Mouse (Mus musculus): ENCODE measurements around the gene Spa17. TPM values are rescaled to one million over a fixed set of nuclear protein-coding genes. Genes with fewer than 3 reads are reported as not detected.
A peak's percentile ranks its signal among the peaks of the same experiment; 100 is the strongest.

The Spa17 gene
- total and polyA plus RNA-seq, 2 experiments from 2014 or later, result 13.8 to 14.0 TPM

DNA sequence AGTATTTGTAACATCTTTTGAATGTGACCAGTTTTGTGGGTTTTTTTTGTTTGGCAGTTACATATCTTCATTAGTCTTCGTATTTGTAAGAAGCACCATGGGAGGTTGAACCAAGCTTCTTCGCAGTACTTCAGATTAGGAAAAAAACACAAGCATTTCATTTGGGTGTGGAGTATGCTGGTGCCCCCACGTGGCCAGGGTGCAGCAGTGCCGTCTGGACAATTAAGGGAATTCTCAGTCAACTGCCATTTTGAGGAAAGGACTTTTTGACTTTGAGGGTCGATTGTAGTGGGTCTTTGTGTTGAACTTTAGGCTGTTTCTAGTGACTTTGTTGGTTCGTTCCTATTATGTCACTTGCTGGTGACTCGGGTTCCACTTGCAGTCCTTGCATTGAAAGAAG is 22.8 kb upstream of the Spa17 start:
- no peak for TF ChIP-seq EP300 (IDR thresholded peaks at IDR 0.05; ENCODE audit: low read depth)
- TF ChIP-seq CTCF (IDR thresholded peaks at IDR 0.05; ENCODE audit: low read depth), result peak; percentile 77
- Histone ChIP-seq H3K27ac (ENCODE audit: low read depth) (no peak overlapping the region), H3K4me1 (ENCODE audit: control insufficient read depth, insufficient read depth) (no peaks in the 10 kb centered on the region), H3K9ac (replicated peaks; ENCODE audit: low read depth, low read length) (no peak overlapping the region), H3K36me3 (replicated peaks; ENCODE audit: control insufficient read depth, insufficient read depth, low read length) (no peaks in the 10 kb centered on the region), H3K27me3 (ENCODE audit: control insufficient read depth, insufficient read depth, low read length) (no peaks in the 10 kb centered on the region), H3K4me2 (ENCODE audit: low read depth, low read length) (no peak overlapping the region), H3K9me3 (replicated peaks; ENCODE audit: control insufficient read depth, low read length) (no peaks in the 10 kb centered on the region), H3K4me3 (ENCODE audit: low read depth, low read length) (no peak overlapping the region)
- WGBS, result 11% methylated on average over 7 of the region's 7 CpGs
- DNase-seq (ENCODE audit: low spot score) (peak; percentile 32), ATAC-seq (ENCODE audit: insufficient read depth, low read depth) (no peak)

DNA sequence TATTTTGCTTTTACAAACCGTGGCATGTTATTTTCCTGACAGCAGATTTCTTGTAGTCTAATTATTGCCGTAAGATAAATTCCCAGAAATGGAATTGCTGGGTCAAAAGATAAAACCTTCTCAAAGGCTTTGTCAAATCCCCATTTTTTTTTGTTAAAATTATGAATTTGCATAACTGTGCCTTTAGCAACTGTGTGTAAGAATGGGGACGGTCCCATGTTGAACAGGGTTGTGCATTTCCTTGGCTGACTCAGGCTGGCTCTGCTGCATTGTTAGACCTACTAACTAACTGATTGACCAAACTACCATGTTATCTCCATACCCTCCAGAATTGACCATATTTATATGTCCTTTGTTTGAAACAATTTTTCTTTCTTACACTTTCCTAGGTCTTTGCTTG is 20.7 kb upstream of the Spa17 start:
- Histone ChIP-seq H3K9ac (replicated peaks; ENCODE audit: low read depth, low read length) (no peak overlapping the region), H3K9me3 (replicated peaks; ENCODE audit: control insufficient read depth, low read length) (no peaks in the 10 kb centered on the region), H3K27ac (ENCODE audit: low read depth) (no peak overlapping the region), H3K27me3 (ENCODE audit: control insufficient read depth, insufficient read depth, low read length) (no peaks in the 10 kb centered on the region), H3K4me1 (ENCODE audit: control insufficient read depth, insufficient read depth) (no peaks in the 10 kb centered on the region), H3K4me3 (ENCODE audit: low read depth, low read length) (no peak overlapping the region), H3K4me2 (ENCODE audit: low read depth, low read length) (no peak overlapping the region), H3K36me3 (replicated peaks; ENCODE audit: control insufficient read depth, insufficient read depth, low read length) (no peaks in the 10 kb centered on the region)
- DNase-seq (ENCODE audit: low spot score) (no peak), ATAC-seq (ENCODE audit: insufficient read depth, low read depth) (no peak)
- 81% methylated on average over 3 of the region's 3 CpGs for WGBS
- TF ChIP-seq CTCF (IDR thresholded peaks at IDR 0.05; ENCODE audit: low read depth), result no peak
- no peak for TF ChIP-seq EP300 (IDR thresholded peaks at IDR 0.05; ENCODE audit: low read depth)

DNA sequence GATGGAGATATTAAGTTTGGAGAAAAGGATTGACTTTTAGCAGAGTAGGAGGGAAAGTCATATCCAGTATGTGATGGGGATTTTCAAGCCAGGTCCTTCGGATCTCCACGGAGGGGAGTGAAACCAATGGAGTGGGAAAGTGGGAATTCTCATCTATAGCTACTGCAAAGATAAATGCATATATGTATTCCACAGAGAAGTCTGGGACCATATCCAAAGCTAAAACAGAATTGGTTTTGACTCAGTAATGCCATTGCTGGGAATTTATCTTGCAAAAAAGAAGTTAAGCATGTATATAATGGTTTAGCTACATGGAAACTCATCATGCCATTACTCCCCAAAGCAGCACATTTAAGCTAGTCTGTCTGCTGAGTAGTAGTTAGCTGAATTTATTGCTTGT is 18.8 kb upstream of the Spa17 start:
- no peak overlapping the region for H3K4me3 ChIP-seq (ENCODE audit: low read depth, low read length)
- ATAC-seq (ENCODE audit: insufficient read depth, low read depth) (no peak), DNase-seq (ENCODE audit: low spot score) (no peak)
- no peaks in the 10 kb centered on the region for H3K9me3 ChIP-seq (replicated peaks; ENCODE audit: control insufficient read depth, low read length)
- H3K27ac ChIP-seq (ENCODE audit: low read depth), result no peak overlapping the region
- no peaks in the 10 kb centered on the region for H3K27me3 ChIP-seq (ENCODE audit: control insufficient read depth, insufficient read depth, low read length)
- TF ChIP-seq EP300 (IDR thresholded peaks at IDR 0.05; ENCODE audit: low read depth) (no peak), CTCF (IDR thresholded peaks at IDR 0.05; ENCODE audit: low read depth) (no peak)
- H3K36me3 ChIP-seq (replicated peaks; ENCODE audit: control insufficient read depth, insufficient read depth, low read length), result no peaks in the 10 kb centered on the region
- H3K4me2 ChIP-seq (ENCODE audit: low read depth, low read length), result no peak overlapping the region
- H3K4me1 ChIP-seq (ENCODE audit: control insufficient read depth, insufficient read depth), result no peaks in the 10 kb centered on the region
- H3K9ac ChIP-seq (replicated peaks; ENCODE audit: low read depth, low read length), result no peak overlapping the region
- 85% methylated on average over 2 of the region's 2 CpGs for WGBS

DNA sequence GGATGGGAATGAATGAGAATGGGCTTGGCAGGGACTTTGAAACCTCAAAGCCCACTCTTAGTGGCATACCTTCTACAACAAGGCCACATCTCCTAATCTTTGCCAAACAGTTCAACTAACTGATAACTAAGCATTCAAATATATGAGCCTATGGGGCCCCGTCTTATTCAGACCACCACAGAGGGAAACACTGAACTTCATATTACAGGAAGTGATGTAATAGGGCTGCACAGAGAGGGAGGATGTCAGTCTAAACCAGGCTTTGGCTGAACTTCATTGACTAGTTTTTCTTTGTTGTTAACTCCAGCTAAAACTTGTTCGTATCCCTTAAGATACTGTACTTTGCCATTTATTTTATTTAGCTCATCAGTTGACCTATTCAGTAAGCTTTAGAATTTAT is 16.4 kb upstream of the Spa17 start:
- H3K36me3 ChIP-seq (replicated peaks; ENCODE audit: control insufficient read depth, insufficient read depth, low read length), result no peaks in the 10 kb centered on the region
- TF ChIP-seq CTCF (IDR thresholded peaks at IDR 0.05; ENCODE audit: low read depth) (no peak), EP300 (IDR thresholded peaks at IDR 0.05; ENCODE audit: low read depth) (no peak)
- no peak overlapping the region for H3K27ac ChIP-seq (ENCODE audit: low read depth)
- DNase-seq (ENCODE audit: low spot score) (no peak), ATAC-seq (ENCODE audit: insufficient read depth, low read depth) (no peak)
- H3K9ac ChIP-seq (replicated peaks; ENCODE audit: low read depth, low read length), result no peak overlapping the region
- H3K9me3 ChIP-seq (replicated peaks; ENCODE audit: control insufficient read depth, low read length), result no peaks in the 10 kb centered on the region
- H3K4me2 ChIP-seq (ENCODE audit: low read depth, low read length), result no peak overlapping the region
- H3K4me3 ChIP-seq (ENCODE audit: low read depth, low read length), result no peak overlapping the region
- 65% methylated on average over 2 of the region's 2 CpGs for WGBS
- H3K4me1 ChIP-seq (ENCODE audit: control insufficient read depth, insufficient read depth), result peaks cover 5% of the 10 kb centered on the region; the same call in 1 of the 2 replicates
- no peaks in the 10 kb centered on the region for H3K27me3 ChIP-seq (ENCODE audit: control insufficient read depth, insufficient read depth, low read length)

DNA sequence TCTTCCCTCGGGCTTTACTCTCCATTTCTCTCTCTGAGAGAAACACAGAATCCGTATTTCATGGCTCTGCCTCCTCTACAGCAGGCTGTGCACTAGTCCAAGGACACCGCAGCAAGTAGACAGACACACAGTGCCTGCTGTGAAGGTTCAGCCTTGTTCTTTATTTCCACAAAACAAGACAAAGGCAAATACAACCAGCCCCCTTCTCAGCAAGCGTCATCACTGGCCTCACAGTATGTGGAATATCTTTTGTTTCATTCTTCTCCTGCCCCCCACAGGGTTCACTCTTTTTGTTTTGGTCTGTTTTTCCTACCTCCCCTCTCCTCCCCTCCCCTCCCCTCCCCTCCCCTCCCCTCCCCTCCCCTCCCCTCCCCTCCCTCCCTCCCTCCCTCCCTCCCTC is 15.1 kb upstream of the Spa17 start:
- no peak overlapping the region for H3K4me2 ChIP-seq (ENCODE audit: low read depth, low read length)
- H3K9me3 ChIP-seq (replicated peaks; ENCODE audit: control insufficient read depth, low read length), result no peaks in the 10 kb centered on the region
- no peak for ATAC-seq (ENCODE audit: insufficient read depth, low read depth)
- no peaks in the 10 kb centered on the region for H3K27me3 ChIP-seq (ENCODE audit: control insufficient read depth, insufficient read depth, low read length)
- H3K27ac ChIP-seq (ENCODE audit: low read depth), result no peak overlapping the region
- no peak for DNase-seq (ENCODE audit: low spot score)
- peaks cover 5% of the 10 kb centered on the region; the same call in 1 of the 2 replicates for H3K4me1 ChIP-seq (ENCODE audit: control insufficient read depth, insufficient read depth)
- no peak overlapping the region for H3K9ac ChIP-seq (replicated peaks; ENCODE audit: low read depth, low read length)
- TF ChIP-seq CTCF (IDR thresholded peaks at IDR 0.05; ENCODE audit: low read depth), result no peak
- no peak for TF ChIP-seq EP300 (IDR thresholded peaks at IDR 0.05; ENCODE audit: low read depth)
- no peak overlapping the region for H3K4me3 ChIP-seq (ENCODE audit: low read depth, low read length)
- 81% methylated on average over 4 of the region's 4 CpGs for WGBS
- no peaks in the 10 kb centered on the region for H3K36me3 ChIP-seq (replicated peaks; ENCODE audit: control insufficient read depth, insufficient read depth, low read length)

DNA sequence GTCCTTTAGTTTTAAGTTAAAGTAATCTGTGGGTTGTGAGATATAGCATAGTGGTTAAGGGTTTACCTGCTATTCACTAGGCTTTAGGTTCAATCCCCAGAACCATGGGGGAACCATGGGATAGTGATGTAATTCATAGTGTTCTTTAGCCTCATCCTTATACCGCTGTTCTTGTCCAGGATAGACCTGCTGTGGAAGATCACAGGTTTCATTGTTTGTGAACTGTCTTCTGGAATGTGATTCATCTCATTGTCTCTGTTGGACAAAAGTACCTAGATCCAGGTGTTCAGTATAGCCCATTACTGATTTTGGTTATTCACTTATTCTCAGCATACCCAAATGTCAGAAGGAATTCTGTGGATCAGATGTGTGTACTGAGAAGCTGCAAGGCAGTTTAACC is 13.7 kb upstream of the Spa17 start:
- DNase-seq (ENCODE audit: low spot score), result no peak
- Histone ChIP-seq H3K4me3 (ENCODE audit: low read depth, low read length) (no peak overlapping the region), H3K36me3 (replicated peaks; ENCODE audit: control insufficient read depth, insufficient read depth, low read length) (no peaks in the 10 kb centered on the region), H3K27me3 (ENCODE audit: control insufficient read depth, insufficient read depth, low read length) (no peaks in the 10 kb centered on the region), H3K4me1 (ENCODE audit: control insufficient read depth, insufficient read depth) (peaks cover 5% of the 10 kb centered on the region; the same call in 1 of the 2 replicates), H3K27ac (ENCODE audit: low read depth) (no peak overlapping the region), H3K9ac (replicated peaks; ENCODE audit: low read depth, low read length) (no peak overlapping the region), H3K4me2 (ENCODE audit: low read depth, low read length) (no peak overlapping the region), H3K9me3 (replicated peaks; ENCODE audit: control insufficient read depth, low read length) (no peaks in the 10 kb centered on the region)
- TF ChIP-seq EP300 (IDR thresholded peaks at IDR 0.05; ENCODE audit: low read depth), result no peak
- no peak for ATAC-seq (ENCODE audit: insufficient read depth, low read depth)
- 100% methylated on average over 1 of the region's 1 CpGs for WGBS
